Mouse (Mus musculus): ENCODE measurements around the gene Keap1. TPM values are rescaled to one million over a fixed set of nuclear protein-coding genes. Genes with fewer than 3 reads are reported as not detected.

Keap1 gene
- polyA plus RNA-seq, 1 experiment: 35.1 TPM

DNA sequence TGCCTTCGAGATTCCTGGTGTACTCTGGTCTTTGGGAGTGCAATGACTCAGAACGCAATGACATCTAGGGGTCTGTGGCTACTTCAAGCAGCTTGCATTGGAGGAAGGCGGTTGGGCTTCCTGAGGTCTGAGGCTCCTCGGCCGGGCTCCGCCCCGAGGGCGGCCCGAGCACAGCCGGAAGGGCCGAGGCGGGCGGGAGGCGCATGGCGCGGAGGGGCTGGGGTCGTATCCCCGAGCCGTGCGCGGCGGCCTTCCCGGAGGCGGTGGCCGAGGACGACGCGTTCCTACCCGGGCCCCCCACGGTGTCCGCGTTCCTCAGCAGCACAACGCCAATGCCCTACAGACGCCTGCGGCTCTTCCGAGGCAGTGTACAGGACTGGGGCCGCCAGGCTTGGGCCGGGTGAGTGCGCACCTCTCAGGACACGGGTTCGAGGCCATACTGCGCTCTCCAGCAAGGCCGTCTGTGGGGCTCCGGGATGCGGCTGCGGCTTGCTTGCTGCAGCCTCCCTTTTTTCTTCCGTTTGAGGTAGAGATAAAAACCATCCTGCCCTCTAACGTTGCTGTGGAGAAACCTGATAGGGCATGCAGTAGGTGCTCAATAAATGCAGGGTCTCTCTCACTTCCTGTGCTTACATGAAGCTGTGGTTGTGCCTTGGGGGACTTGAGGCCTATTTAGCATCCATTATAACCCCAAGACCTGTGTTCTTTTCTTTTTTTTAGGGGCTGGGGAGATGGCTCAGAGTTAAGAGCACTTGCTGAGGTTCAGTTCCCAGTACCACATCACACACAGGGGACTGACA lies 57.5 kb downstream of the Keap1 start:
- TF ChIP-seq POLR2A (IDR thresholded peaks at IDR 0.05; ENCODE audit: borderline replicate concordance, control insufficient read depth, low read depth, low read length) (peak; percentile 50; the same call in 1 of the 2 replicates), CTCF (IDR thresholded peaks at IDR 0.05; ENCODE audit: control insufficient read depth, insufficient read depth, low read length) (no peak)
- peaks cover 6% of the 10 kb centered on the region for H3K4me1 ChIP-seq (ENCODE audit: control insufficient read depth, insufficient read depth, low read length)

DNA sequence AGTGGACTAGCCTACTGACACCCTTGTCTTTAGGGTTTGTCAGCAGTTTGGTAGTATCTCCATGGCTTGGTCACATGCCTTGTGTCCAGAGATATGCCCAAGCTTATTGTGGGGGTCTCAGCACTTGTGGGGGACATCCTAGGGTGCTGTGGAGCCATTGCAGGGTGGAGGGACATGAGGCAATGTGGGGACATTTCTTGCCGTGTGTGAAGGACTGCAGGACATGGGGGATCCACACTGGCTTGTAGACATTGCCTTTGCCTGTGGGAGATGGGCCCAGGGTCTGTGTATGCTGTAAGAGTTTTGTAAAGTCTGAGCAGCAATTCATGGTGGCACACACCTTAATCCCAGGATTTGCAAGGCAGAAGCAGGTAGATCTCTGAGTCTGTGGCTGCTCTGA lies 58.3 kb downstream of the Keap1 start:
- no peak overlapping the region for H3K4me3 ChIP-seq (replicated peaks; ENCODE audit: control insufficient read depth, low read depth, low read length)
- 50% methylated on average over 1 of the region's 1 CpGs for WGBS
- TF ChIP-seq CTCF (IDR thresholded peaks at IDR 0.05; ENCODE audit: control insufficient read depth, insufficient read depth, low read length) (no peak), POLR2A (IDR thresholded peaks at IDR 0.05; ENCODE audit: borderline replicate concordance, control insufficient read depth, low read depth, low read length) (no peak)
- H3K27ac ChIP-seq (ENCODE audit: control insufficient read depth, insufficient read depth, low read depth, low read length, poor library complexity): no peak overlapping the region
- peaks cover 6% of the 10 kb centered on the region for H3K4me1 ChIP-seq (ENCODE audit: control insufficient read depth, insufficient read depth, low read length)

More for the DNA sequence above, 57.5 kb downstream of the Keap1 start:
- peak overlapping the region; percentile 61 for H3K4me3 ChIP-seq (replicated peaks; ENCODE audit: control insufficient read depth, low read depth, low read length)
- H3K27ac ChIP-seq (ENCODE audit: control insufficient read depth, insufficient read depth, low read depth, low read length, poor library complexity): peak overlapping the region; percentile 43; the same call in 1 of the 2 replicates
- 1% methylated on average over 48 of the region's 48 CpGs for WGBS

- TF ChIP-seq POLR2A (IDR thresholded peaks at IDR 0.05; ENCODE audit: borderline replicate concordance, control insufficient read depth, low read depth, low read length) (no peak), CTCF (IDR thresholded peaks at IDR 0.05; ENCODE audit: control insufficient read depth, insufficient read depth, low read length) (no peak)
- H3K4me1 ChIP-seq (ENCODE audit: control insufficient read depth, insufficient read depth, low read length): peaks cover 6% of the 10 kb centered on the region
- WGBS: 81% methylated on average over 4 of the region's 4 CpGs
- H3K4me3 ChIP-seq (replicated peaks; ENCODE audit: control insufficient read depth, low read depth, low read length): no peak overlapping the region
- H3K27ac ChIP-seq (ENCODE audit: control insufficient read depth, insufficient read depth, low read depth, low read length, poor library complexity): no peak overlapping the region
Observed at GRCm38 (mm10) chr9:21180402-21180801, 58.8 kb downstream of the Keap1 start.

Other genes starting within 250 kb of the Keap1 start
- 13.8 and 27.4 TPM in 2 replicates for gene Mrpl4, start 236.6 kb downstream of the Keap1 start, polyA plus RNA-seq (2011; ENCODE audit: insufficient read depth, insufficient read length, low replicate concordance, missing spikeins)
- 4.4 and 15.3 TPM in 2 replicates for gene Icam1, start 223.4 kb downstream of the Keap1 start, polyA plus RNA-seq (2011; ENCODE audit: insufficient read depth, insufficient read length, low replicate concordance, missing spikeins)
- gene Icam4, start 210.0 kb downstream of the Keap1 start, polyA plus RNA-seq (2011; ENCODE audit: insufficient read depth, insufficient read length, low replicate concordance, missing spikeins): 31.6 and 34.0 TPM in 2 replicates
- 1.5 and 1.7 TPM in 2 replicates for gene Icam5, start 207.3 kb downstream of the Keap1 start, polyA plus RNA-seq (2011; ENCODE audit: insufficient read depth, insufficient read length, low replicate concordance, missing spikeins)
- not detected in 2 replicates for gene Zglp1, start 172.3 kb downstream of the Keap1 start, polyA plus RNA-seq (2011; ENCODE audit: insufficient read depth, insufficient read length, low replicate concordance, missing spikeins)
- gene Gm49373, start 166.3 kb downstream of the Keap1 start, polyA plus RNA-seq (2011; ENCODE audit: insufficient read depth, insufficient read length, low replicate concordance, missing spikeins): 1.7 TPM in 1 of 2 replicates, not detected in the other
- 15.2 and 41.9 TPM in 2 replicates for gene Fdx1l, start 165.7 kb downstream of the Keap1 start, polyA plus RNA-seq (2011; ENCODE audit: insufficient read depth, insufficient read length, low replicate concordance, missing spikeins)
- 2.5 and 4.9 TPM in 2 replicates for gene Gm38431, start 147.4 kb downstream of the Keap1 start, polyA plus RNA-seq (2011; ENCODE audit: insufficient read depth, insufficient read length, low replicate concordance, missing spikeins)
- 9.6 and 20.5 TPM in 2 replicates for gene Raver1, start 147.4 kb downstream of the Keap1 start, polyA plus RNA-seq (2011; ENCODE audit: insufficient read depth, insufficient read length, low replicate concordance, missing spikeins)
- 15.0 and 27.9 TPM in 2 replicates for gene Tyk2, start 108.1 kb downstream of the Keap1 start, polyA plus RNA-seq (2011; ENCODE audit: insufficient read depth, insufficient read length, low replicate concordance, missing spikeins)
- 29.6 and 51.1 TPM in 2 replicates for gene Cdc37, start 89.4 kb downstream of the Keap1 start, polyA plus RNA-seq (2011; ENCODE audit: insufficient read depth, insufficient read length, low replicate concordance, missing spikeins)
- 6.5 and 7.9 TPM in 2 replicates for gene Pde4a, start 73.6 kb downstream of the Keap1 start, polyA plus RNA-seq (2011; ENCODE audit: insufficient read depth, insufficient read length, low replicate concordance, missing spikeins)
- gene S1pr5, start 9.1 kb upstream of the Keap1 start, polyA plus RNA-seq (2011; ENCODE audit: insufficient read depth, insufficient read length, low replicate concordance, missing spikeins): 0.65 and 1.00 TPM in 2 replicates
- 42.9 and 74.7 TPM in 2 replicates for gene Atg4d, start 25.9 kb upstream of the Keap1 start, polyA plus RNA-seq (2011; ENCODE audit: insufficient read depth, insufficient read length, low replicate concordance, missing spikeins)
- 50.1 and 105 TPM in 2 replicates for gene Kri1, start 48.6 kb upstream of the Keap1 start, polyA plus RNA-seq (2011; ENCODE audit: insufficient read depth, insufficient read length, low replicate concordance, missing spikeins)
- 84.1 and 99.0 TPM in 2 replicates for gene Cdkn2d, start 52.0 kb upstream of the Keap1 start, polyA plus RNA-seq (2011; ENCODE audit: insufficient read depth, insufficient read length, low replicate concordance, missing spikeins)
- gene Ap1m2, start 73.0 kb upstream of the Keap1 start, polyA plus RNA-seq (2011; ENCODE audit: insufficient read depth, insufficient read length, low replicate concordance, missing spikeins): 1.8 TPM in 1 of 2 replicates, not detected in the other
- gene Slc44a2, start 81.3 kb upstream of the Keap1 start, polyA plus RNA-seq (2011; ENCODE audit: insufficient read depth, insufficient read length, low replicate concordance, missing spikeins): 57.3 and 106 TPM in 2 replicates
- gene Ilf3, start 128.5 kb upstream of the Keap1 start, polyA plus RNA-seq (2011; ENCODE audit: insufficient read depth, insufficient read length, low replicate concordance, missing spikeins): 24.2 and 40.1 TPM in 2 replicates
- 24.8 and 56.3 TPM in 2 replicates for gene Qtrt1, start 172.5 kb upstream of the Keap1 start, polyA plus RNA-seq (2011; ENCODE audit: insufficient read depth, insufficient read length, low replicate concordance, missing spikeins)
- gene Dnm2, start 185.5 kb upstream of the Keap1 start, polyA plus RNA-seq (2011; ENCODE audit: insufficient read depth, insufficient read length, low replicate concordance, missing spikeins): 86.9 and 130 TPM in 2 replicates